ENCODE assay signal across 8 mouse cellular contexts in the genomic region with DNA sequence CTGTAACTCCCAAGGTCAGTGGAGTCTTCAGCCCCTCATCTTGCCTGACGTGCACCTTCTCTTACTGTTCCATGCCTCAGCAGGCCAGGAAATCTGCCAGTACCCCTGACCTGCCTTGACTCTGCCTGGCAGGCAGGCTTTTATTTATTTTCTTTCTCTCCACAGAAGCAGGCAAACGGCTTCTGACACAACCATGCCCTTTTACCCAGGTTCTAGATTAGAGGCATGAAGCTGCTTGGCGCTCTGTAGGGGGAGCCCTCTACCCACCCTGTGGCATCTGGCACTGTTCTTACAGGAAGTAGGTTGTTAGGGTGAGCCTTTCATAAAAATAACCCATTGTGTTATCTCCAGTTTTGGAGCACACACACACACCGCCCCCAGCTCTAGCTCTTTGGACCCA. TPM values are rescaled to one million over a fixed set of nuclear protein-coding genes. Genes with fewer than 3 reads are reported as not detected.
DNase-seq lines count a peak whose midpoint lies in the region; ATAC-seq and TF ChIP-seq lines count a peak whose summit lies in the region.

No protein-coding gene starts in this region.

- no peak for TF ChIP-seq POLR2A in bone marrow macrophage, adult 2 months (IDR thresholded peaks at IDR 0.05; ENCODE audit: borderline replicate concordance, low read depth, low read length)

- H3K4me2 ChIP-seq in lung, postnatal 0 days (replicated peaks; ENCODE audit: low read depth, low read length): no peak overlapping the region
- H3K4me2 ChIP-seq in neural tube, embryonic 15.5 days: no peak overlapping the region

- no peak overlapping the region for H3K27ac ChIP-seq in heart, embryonic 10.5 days
- no peak overlapping the region for H3K27ac ChIP-seq in bone marrow macrophage, adult 2 months (ENCODE audit: insufficient read depth, low read depth, low read length)
- no peak overlapping the region for H3K27ac ChIP-seq in lung, postnatal 0 days (ENCODE audit: low read length)
- no peak overlapping the region for H3K27ac ChIP-seq in neural tube, embryonic 15.5 days (replicated peaks)

- DNase-seq in heart, adult 18-20 months: peak; percentile 39 to 46
- no peak for DNase-seq in heart, embryonic 10.5 days (ENCODE audit: low spot score)
- DNase-seq in B cell, adult 2 months: peak; percentile 56 to 66
- peak; percentile 41 for DNase-seq in lung, postnatal 0 days (ENCODE audit: low spot score)
- DNase-seq in MN1 (ENCODE audit: low spot score): no peak
- no peak for DNase-seq in layer of hippocampus, adult 11-12 months (ENCODE audit: low spot score)

- peaks cover 46% of the 10 kb centered on the region for H3K36me3 ChIP-seq in heart, embryonic 10.5 days
- peaks cover 12% of the 10 kb centered on the region for H3K36me3 ChIP-seq in lung, postnatal 0 days (ENCODE audit: insufficient read depth, low read length)
- peaks cover 39% of the 10 kb centered on the region for H3K36me3 ChIP-seq in neural tube, embryonic 15.5 days

- H3K9me3 ChIP-seq in heart, embryonic 10.5 days: no peaks in the 10 kb centered on the region
- no peaks in the 10 kb centered on the region for H3K9me3 ChIP-seq in lung, postnatal 0 days (ENCODE audit: low read length)
- H3K9me3 ChIP-seq in neural tube, embryonic 15.5 days (replicated peaks): no peaks in the 10 kb centered on the region

- 0 out of 2 replicates have a peak, but pooled peaks have one; percentile 26 for TF ChIP-seq CTCF in bone marrow macrophage, adult 2 months (IDR thresholded peaks at IDR 0.05; ENCODE audit: low read depth, low read length)
- TF ChIP-seq CTCF in lung, postnatal 0 days (IDR thresholded peaks at IDR 0.05): peak; percentile 63

- H3K27me3 ChIP-seq in heart, embryonic 10.5 days (ENCODE audit: insufficient read depth, poor library complexity, severe bottlenecking): no peaks in the 10 kb centered on the region
- H3K27me3 ChIP-seq in lung, postnatal 0 days (replicated peaks; ENCODE audit: insufficient read depth, low read length): no peaks in the 10 kb centered on the region
- no peaks in the 10 kb centered on the region for H3K27me3 ChIP-seq in neural tube, embryonic 15.5 days (replicated peaks)

- H3K4me3 ChIP-seq in heart, embryonic 10.5 days: no peak overlapping the region
- no peak overlapping the region for H3K4me3 ChIP-seq in bone marrow macrophage, adult 2 months (ENCODE audit: insufficient read depth, low read length)
- no peak overlapping the region for H3K4me3 ChIP-seq in lung, postnatal 0 days (ENCODE audit: low read depth, low read length)
- no peak overlapping the region for H3K4me3 ChIP-seq in neural tube, embryonic 15.5 days (replicated peaks)

- no peak overlapping the region for H3K9ac ChIP-seq in lung, postnatal 0 days (replicated peaks; ENCODE audit: low read depth)
- H3K9ac ChIP-seq in neural tube, embryonic 15.5 days (replicated peaks): no peak overlapping the region

- 75% methylated on average over 4 of the region's 4 CpGs for WGBS in heart, embryonic 10.5 days
- WGBS in lung, postnatal 0 days: 68% methylated on average over 4 of the region's 4 CpGs
- 86% methylated on average over 4 of the region's 4 CpGs for WGBS in neural tube, embryonic 15.5 days

- ATAC-seq in lung, postnatal 0 days: no peak
- no peak for ATAC-seq in neural tube, embryonic 15.5 days (ENCODE audit: low FRiP score)

- peaks cover 32% of the 10 kb centered on the region for H3K4me1 ChIP-seq in heart, embryonic 10.5 days
- H3K4me1 ChIP-seq in bone marrow macrophage, adult 2 months (ENCODE audit: control insufficient read depth, insufficient read depth, low read length): peaks cover 22% of the 10 kb centered on the region
- peaks cover 9% of the 10 kb centered on the region for H3K4me1 ChIP-seq in lung, postnatal 0 days (ENCODE audit: insufficient read depth, low read depth, low read length)
- H3K4me1 ChIP-seq in neural tube, embryonic 15.5 days: peaks cover 24% of the 10 kb centered on the region

- TF ChIP-seq EP300 in lung, postnatal 0 days (IDR thresholded peaks at IDR 0.05): no peak

RNA-seq across cellular contexts. Expression of a gene that starts 4.6 kb away (rescaled TPM):
- 100 to 1,000 TPM; 138 to 161 TPM for total RNA-seq in heart, adult 18-20 months (2021)
- polyA plus RNA-seq in heart, embryonic 10.5 days (2016; fragmentation: Nextera tagmentation; extraction: Ambion mirVana): 380 and 389 TPM in 2 replicates
- polyA plus RNA-seq in bone marrow macrophage, adult 2 months (2012; ENCODE audit: insufficient read depth, insufficient read length, missing spikeins): 241 and 280 TPM in 2 replicates
- polyA plus RNA-seq in lung, postnatal 0 days (2015; fragmentation: Nextera tagmentation; extraction: Ambion mirVana): 332 TPM in 2 replicates
- polyA plus RNA-seq in neural tube, embryonic 15.5 days (2015; fragmentation: Nextera tagmentation; extraction: Ambion mirVana): 675 and 765 TPM in 2 replicates

RNA-seq across cellular contexts. Expression of a gene that starts 35.2 kb away (rescaled TPM):
- 100 to 1,000 TPM; 727 to 753 TPM for total RNA-seq in heart, adult 18-20 months (2021)
- 140 and 172 TPM in 2 replicates for polyA plus RNA-seq in heart, embryonic 10.5 days (2016; fragmentation: Nextera tagmentation; extraction: Ambion mirVana)
- 39.6 and 39.8 TPM in 2 replicates for polyA plus RNA-seq in bone marrow macrophage, adult 2 months (2012; ENCODE audit: insufficient read depth, insufficient read length, missing spikeins)
- 382 and 428 TPM in 2 replicates for polyA plus RNA-seq in lung, postnatal 0 days (2015; fragmentation: Nextera tagmentation; extraction: Ambion mirVana)
- polyA plus RNA-seq in neural tube, embryonic 15.5 days (2015; fragmentation: Nextera tagmentation; extraction: Ambion mirVana): 588 and 743 TPM in 2 replicates

Comparison
In these comparisons a context has a peak if more than half of its experiments do, and no peak if none do; other contexts are left out.
1. DNase-seq: peak in heart, adult 18-20 months (2 of 2), B cell, adult 2 months (2 of 2) and lung, postnatal 0 days (single experiment); none in heart, embryonic 10.5 days (single experiment), MN1 (single experiment) and layer of hippocampus, adult 11-12 months (single experiment).